Mouse (Mus musculus): Measurements from ENCODE around the gene Cldn34b2. TPM values are rescaled to one million over a fixed set of nuclear protein-coding genes. Genes with fewer than 3 reads are reported as not detected.
"Not testable (repeated sequence)": the region's sequence is repeated elsewhere in the genome, so short reads cannot be mapped to it uniquely, and the experiment has no call there.

Gene Cldn34b2
- total RNA-seq (2021), result not detected
- long read RNA-seq, experiment 1, result 0 reads
- long read RNA-seq, experiment 2, result 0 reads

DNA sequence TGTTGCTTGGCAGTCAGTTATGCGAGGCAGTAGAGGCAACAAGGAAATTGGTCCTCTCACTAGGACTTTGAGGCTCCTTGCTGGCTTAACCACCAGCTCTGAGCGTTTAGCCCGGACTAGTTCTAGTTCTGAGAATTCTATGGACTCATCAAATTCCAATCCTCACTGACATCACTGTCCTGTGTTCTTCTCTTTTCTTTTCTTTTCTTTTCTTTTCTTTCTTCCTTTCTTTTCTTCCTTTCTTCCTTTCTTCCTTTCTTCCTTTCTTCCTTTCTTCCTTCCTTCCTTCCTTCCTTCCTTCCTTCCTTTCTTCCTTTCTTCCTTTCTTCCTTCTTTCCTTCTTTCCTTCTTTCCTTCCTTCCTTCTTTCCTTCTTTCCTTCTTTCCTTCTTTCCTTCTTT is at the start of gene Cldn34b2:
Cldn34b2 (minus strand) TSS at position 101 of the 400 bp plus-strand sequence.
- intact Hi-C loops (cut with DNase I); DNase-seq: not testable (repeated sequence)

DNA sequence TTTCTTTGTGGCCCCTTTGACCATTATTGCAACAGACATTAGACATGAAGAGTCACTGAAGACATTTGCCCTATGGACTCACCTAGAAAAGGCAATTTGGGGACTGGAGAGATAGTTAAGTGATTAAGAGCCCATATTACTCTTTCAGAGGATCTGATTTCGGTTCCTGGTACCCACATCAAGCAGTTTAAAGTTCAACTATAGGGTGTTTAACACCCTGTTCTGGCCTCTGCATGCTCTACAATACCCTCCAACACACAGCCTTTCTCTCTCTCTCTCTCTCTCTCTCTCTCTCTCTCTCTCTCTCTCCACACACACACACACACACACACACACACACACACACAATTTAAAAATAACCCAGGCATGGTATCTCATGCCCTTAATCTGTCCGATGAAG is 49.4 kb upstream of the Cldn34b2 start:
- intact Hi-C loops (cut with DNase I), result no loop called here
- DNase-seq, result no peak

DNA sequence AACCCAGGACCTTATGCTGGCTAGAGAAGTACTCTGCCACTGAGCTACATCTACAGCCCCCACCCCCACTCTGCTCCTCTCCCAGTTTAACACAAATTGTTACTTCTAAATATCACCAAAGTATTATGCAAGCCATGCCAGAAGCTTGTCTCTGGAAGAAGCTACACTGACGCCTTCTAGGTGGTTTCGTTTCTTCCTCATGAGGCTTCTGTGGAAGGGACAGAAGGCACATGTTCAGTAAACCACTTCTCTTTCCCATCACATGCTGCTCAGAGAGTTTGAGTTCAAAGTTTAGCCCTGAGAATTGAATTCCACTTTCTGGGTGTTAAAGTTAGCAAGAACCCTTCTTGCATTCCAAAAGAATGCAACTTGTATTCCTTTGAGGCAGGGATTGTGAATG is 49.0 kb upstream of the Cldn34b2 start:
- intact Hi-C loops (cut with DNase I), result no loop called here
- DNase-seq, result no peak

DNA sequence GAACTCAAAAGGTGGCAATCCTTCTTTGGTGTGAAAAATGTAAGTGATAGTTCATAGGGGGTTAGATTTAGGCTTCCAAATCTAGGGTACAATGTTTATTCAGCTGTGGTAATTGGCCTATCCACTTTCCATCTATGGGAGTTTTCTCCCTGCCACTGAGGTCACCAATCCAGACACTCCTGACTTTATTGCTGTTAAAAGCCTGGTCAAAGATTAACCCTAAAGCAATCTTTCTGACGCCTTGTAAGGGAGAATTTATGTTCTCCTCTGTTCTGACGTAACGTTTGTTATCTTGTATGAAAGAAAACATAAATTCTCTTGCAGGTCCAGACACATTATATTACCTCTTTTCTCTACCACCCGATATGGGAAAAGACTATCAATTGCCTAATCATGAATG is 47.4 kb upstream of the Cldn34b2 start:
- intact Hi-C loops (cut with DNase I), result no loop called here
- DNase-seq, result no peak

DNA sequence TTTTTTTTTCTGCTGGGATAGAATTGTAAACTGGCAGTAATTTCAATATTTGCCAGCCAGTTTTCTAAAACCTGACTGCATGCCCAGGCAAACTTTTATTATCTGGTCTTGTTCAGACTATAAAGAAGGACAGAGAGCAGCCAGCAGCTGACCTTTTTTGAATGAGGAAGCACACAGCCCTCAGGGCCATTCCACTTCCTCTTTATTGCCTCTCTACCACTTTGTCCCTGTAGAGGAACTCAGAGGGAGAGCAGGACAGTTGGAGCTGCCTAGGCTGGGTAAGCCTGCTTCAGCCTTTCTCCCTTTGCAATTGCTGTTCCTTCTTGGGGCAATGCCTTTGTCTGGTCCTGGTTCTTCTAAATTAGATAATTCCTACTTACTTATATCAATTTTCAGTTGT is 44.1 kb upstream of the Cldn34b2 start:
- DNase-seq, result no peak

DNA sequence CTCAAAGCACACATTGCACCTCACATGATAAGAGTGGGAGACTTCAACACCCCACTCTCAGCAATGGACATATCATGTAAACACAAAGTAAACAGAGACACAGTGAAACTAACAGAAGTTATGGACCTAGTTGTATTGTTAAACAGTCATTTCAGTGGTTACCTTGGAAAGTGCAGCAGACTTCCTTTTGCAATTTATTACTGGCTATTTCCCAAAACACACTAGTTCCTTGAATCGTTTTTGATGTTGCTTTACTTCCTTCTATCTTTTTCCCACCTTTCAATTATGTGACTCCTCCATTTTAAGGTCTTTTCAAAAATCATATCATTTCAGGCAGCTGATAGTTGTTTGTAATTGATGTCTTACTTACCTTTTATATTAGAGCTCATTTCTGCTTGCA is 43.5 kb upstream of the Cldn34b2 start:
- intact Hi-C loops (cut with DNase I), result no loop called here
- no peak for DNase-seq

More for the DNA sequence above, 44.1 kb upstream of the Cldn34b2 start:
- intact Hi-C loops (cut with DNase I), result no loop called here

DNA sequence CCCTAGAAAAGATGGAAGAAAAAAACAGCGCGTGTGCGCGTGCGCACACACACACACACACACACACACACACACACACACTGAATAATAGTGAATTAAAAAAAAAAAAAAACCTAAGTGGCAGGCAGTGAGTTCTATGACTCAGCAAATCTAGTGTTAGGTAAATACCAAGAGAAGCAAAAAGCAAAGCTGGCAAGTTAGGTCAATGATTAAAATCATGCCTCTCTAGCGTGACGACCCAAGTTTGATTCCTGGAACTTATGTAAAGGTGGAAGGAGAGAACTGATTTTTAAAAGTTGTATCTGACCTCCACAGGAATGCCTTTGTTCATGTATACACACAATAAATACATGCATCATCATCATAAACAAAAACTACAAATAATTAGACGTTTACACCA is 41.7 kb upstream of the Cldn34b2 start:
- intact Hi-C loops (cut with DNase I), result no loop called here
- DNase-seq, result no peak

DNA sequence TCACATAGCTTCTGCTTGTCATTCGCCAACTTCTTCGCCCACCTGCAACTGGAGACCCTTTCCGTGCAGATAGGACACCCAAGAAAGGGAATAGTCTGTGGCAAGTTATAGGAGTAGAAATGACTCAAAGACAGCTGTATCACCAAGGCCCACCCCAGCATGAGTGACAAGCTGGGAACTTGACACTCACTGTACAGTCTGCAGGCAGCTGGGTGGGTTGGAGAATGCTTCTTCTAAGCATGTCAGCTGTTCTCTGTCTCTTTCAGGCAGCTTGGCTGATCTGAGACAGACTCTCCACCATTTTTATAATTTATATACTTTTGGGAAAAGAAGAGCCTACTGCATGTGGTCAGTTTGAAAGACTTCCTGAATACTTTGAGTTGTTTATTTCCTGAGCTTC is 39.5 kb upstream of the Cldn34b2 start:
- intact Hi-C loops (cut with DNase I), result no loop called here

DNA sequence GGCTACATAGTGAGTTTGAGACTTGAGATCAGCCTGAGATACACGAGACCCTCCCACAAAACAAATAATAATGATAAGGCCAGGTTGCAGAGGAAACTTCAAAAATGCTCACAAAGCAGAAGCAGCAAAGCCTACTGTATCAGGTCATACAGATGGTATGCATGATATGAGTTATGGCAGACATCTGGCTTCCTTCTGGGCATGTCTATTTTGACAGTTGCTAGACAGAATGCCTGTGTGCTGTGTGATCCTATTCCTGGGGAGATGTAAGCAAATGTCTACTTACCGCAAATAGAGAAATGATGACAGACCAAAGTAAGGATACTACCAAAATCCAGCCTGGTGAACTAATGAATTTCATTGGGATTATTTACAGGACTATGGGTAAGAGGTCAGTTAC is 38.1 kb upstream of the Cldn34b2 start:
- intact Hi-C loops (cut with DNase I), result no loop called here
- no peak for DNase-seq

More for the DNA sequence above, 39.5 kb upstream of the Cldn34b2 start:
- DNase-seq, result no peak

DNA sequence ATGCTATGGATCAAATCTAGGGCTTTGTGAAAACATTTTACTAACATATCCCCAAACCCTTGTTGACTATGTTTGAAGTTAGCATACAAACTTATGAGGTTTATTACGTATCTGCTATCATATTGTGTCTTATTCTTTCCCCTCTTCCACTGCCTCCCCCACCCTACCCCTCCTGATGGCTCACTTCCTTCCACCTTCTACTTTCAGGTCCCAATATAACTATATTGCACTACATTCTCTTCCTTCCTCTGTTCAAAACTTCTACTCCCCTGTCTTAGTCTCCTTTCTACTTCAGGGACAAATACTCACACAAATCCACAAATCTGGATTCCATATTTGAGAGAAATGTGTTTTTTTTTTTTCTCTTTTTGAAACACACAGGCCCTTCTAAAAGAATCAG is 35.3 kb upstream of the Cldn34b2 start:
- DNase-seq, result no peak
- intact Hi-C loops (cut with DNase I), result no loop called here

DNA sequence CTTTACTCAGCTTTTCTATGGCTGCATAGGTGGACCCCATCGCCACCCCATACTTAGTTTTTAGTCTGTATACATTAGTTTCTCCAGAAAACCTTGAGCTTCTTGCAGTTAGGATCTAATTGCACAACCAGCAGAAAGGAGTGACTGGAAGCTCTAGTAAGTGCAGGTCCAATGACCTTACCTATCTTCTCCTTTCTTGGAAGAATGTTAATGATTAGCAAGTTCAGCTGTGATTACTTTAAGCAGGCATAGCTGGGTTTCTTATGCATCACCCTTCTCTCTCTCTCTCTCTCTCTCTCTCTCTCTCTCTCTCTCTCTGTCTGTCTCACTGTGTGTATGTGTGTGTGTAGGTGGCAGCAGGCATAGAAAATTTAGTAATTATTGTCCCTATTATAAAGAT is 23.7 kb upstream of the Cldn34b2 start:
- intact Hi-C loops (cut with DNase I), result no loop called here
- no peak for DNase-seq

DNA sequence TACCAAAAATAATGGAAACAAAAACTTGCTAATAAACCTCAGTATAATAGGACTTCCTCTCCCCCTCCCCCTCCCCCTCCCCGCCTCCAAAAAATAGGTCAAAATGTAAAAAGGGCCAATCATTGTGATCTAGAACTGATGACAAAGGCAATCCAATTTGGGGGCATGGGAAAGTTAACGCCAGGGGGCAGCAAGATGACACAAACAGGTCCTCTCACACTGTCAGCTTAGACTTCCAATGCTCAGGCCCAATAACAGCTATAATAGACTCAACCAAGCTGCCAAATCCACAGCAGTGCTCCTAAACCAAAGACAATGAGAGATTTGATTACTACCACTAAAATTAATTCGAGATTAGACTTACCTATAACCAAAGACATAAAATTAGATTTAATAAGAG is 16.5 kb upstream of the Cldn34b2 start:
- intact Hi-C loops (cut with DNase I), result loop anchor here (1.0 to 5.0 kb wide), 3 partner anchors 73 to 174 kb away; partner anchors contain the start of gene Sat1
- peak; percentile 58 to 60 for DNase-seq

DNA sequence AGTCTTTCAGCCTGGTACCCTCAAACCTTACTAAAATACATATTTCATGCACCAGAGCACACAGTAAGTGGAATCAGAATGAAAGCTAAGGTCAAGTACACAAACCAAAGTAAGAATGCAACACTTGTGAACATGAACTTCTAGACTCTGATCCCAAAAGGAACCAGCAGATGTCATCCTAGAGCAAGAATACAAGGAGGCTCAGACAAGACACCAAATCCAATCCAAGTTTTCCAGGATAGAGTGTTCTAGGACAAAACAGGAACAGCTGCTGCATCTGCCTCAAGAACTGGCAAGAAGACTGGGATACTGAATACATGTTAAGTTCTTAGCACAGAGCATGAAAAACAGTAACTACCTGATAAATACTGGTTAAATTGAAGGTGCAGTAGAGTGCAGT is 30.2 kb downstream of the Cldn34b2 start:
- DNase-seq, result peak; percentile 1 to 12
- intact Hi-C loops (cut with DNase I), result no loop called here

DNA sequence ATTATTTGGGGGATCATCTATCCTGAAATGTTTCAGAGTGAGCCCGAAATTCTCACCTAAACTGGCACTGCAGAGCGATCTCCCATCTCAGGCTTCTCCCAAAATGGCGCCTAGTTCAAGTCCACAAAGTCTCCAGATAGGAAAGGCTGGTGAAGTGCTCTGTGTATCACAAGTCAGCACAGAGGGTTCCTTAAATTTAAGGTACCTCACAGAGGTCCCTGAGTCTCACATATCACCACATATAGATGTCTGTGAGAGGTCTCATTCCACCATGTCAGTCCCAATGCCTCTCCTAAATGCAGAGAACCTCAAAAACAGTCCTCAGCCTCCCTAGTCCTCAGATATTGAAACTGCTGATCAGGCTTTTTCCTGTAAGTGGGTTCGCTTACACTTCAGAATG is 34.6 kb downstream of the Cldn34b2 start, which contains the start of gene Magea2:
Magea2 (minus strand) TSS at position 101 of the 400 bp plus-strand sequence.
- DNase-seq; intact Hi-C loops (cut with DNase I): not testable (repeated sequence)

DNA sequence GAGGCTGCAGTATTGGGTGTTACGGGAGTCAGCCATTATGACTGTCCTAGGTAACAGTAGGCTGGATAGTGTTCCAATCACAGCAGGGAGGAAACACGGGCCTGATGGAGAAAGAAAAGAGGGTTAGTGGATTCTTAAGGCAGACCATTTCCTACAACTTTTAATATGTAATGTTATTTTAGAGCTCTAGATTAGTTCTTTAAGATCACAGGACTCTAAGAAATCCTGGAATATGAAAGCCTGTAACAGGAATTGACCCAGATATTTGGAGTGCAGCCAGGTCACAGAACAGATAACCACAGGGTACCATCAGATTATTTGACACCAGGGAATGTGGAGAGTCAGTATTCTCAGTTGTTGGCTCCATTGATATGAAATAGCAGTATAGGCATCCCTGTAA is 38.5 kb downstream of the Cldn34b2 start, which contains the start of gene Magea1:
Magea1 (minus strand) TSS at position 101 of the 400 bp plus-strand sequence.
- intact Hi-C loops (cut with DNase I); DNase-seq: not testable (repeated sequence)

Other genes starting within 250 kb of the Cldn34b2 start
- gene Cldn34b1, start 238.1 kb downstream of the Cldn34b2 start, total RNA-seq (2021), result not detected
- not detected for gene Magea6, start 192.4 kb downstream of the Cldn34b2 start, total RNA-seq (2021)
- gene Magea3, start 178.9 kb downstream of the Cldn34b2 start, total RNA-seq (2021), result not detected
- not detected for gene Magea8, start 132.6 kb downstream of the Cldn34b2 start, total RNA-seq (2021)
- not detected for gene Magea5, start 65.3 kb downstream of the Cldn34b2 start, total RNA-seq (2021)
- gene Magea1, start 38.6 kb downstream of the Cldn34b2 start, total RNA-seq (2021), result not detected
- not detected for gene Magea2, start 34.7 kb downstream of the Cldn34b2 start, total RNA-seq (2021)
- gene Sat1, start 88.0 kb upstream of the Cldn34b2 start, total RNA-seq (2021), result 10 to 100 TPM; 40.9 to 41.6 TPM
- 10 to 100 TPM; 28.8 to 30.1 TPM for gene Acot9, start 134.0 kb upstream of the Cldn34b2 start, total RNA-seq (2021)
- 10 to 100 TPM; 32.1 to 34.6 TPM for gene Prdx4, start 212.3 kb upstream of the Cldn34b2 start, total RNA-seq (2021)

Data from heart, postnatal 14 days (tissue).